Mouse (Mus musculus): ENCODE measurements at regions not wholly inside any gene's neighbourhood (a gene's known extent, or its start where the extent isn't known, plus 50 kb on each side); places are given as distances from the start of the nearest gene placed in this dataset. TPM values are rescaled to one million over a fixed set of nuclear protein-coding genes. Genes with fewer than 3 reads are reported as not detected.

DNA sequence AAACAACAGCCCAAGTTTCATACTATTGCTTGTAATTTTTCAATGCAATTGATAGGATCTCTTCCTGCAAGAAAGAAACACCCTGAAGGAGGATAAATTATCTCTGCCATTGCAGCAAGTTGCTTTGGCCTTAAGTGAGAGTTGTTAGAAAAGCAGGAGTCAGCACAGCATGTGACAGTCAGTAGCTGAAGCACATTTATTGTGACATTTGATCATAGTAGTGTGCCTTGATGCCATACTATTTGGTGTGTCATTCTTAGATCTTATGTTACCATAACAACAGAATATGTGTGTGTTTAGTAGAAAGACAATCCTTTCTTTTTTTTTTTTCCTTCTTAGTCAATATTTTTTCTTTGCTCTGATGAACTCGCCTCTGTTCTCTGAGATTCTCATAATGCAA lies 115.5 kb upstream of the Tusc1 start:
- no peaks in the 10 kb centered on the region for H3K36me3 ChIP-seq (ENCODE audit: control insufficient read depth, insufficient read depth)
- H3K27ac ChIP-seq (ENCODE audit: low read length) = no peak overlapping the region
- 63% methylated on average over 1 of the region's 1 CpGs for WGBS (ENCODE audit: insufficient replicate concordance)
- H3K9me3 ChIP-seq (replicated peaks; ENCODE audit: control insufficient read depth, low read length) = no peaks in the 10 kb centered on the region
- ATAC-seq (ENCODE audit: low read depth) = no peak
- H3K4me2 ChIP-seq (ENCODE audit: low read depth, low read length) = no peak overlapping the region
- H3K27me3 ChIP-seq (ENCODE audit: control insufficient read depth, insufficient read depth, low read depth, low read length) = no peaks in the 10 kb centered on the region
- H3K4me3 ChIP-seq (ENCODE audit: low read depth, low read length) = no peak overlapping the region
- H3K4me1 ChIP-seq (ENCODE audit: control insufficient read depth, low read depth, low read length) = no peaks in the 10 kb centered on the region
- no peak overlapping the region for H3K9ac ChIP-seq (ENCODE audit: low read depth, low read length)

DNA sequence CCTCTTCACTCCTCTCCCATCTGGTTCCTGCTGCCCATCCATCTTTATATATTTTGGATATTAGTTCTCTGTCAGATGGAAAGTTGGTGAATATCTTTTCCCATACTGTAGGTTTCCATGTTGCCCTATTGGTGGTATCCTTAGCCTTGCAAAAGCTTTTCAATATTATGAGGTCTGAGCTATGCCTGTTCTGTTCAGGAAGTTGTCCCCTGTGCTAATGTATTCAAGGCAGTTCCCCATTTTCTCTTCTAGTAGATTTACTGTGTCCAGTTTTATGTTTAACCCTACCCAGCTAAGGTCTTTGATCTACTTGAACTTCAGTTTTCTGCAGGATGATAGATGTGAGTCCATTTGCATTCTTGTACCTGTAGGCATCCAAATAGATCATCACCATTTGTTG lies 109.4 kb upstream of the Tusc1 start:
- Histone ChIP-seq H3K4me2 (ENCODE audit: low read depth, low read length) (no peak overlapping the region), H3K27ac (ENCODE audit: low read length) (no peak overlapping the region), H3K9ac (ENCODE audit: low read depth, low read length) (no peak overlapping the region), H3K4me3 (ENCODE audit: low read depth, low read length) (no peak overlapping the region), H3K4me1 (ENCODE audit: control insufficient read depth, low read depth, low read length) (no peaks in the 10 kb centered on the region), H3K27me3 (ENCODE audit: control insufficient read depth, insufficient read depth, low read depth, low read length) (no peaks in the 10 kb centered on the region), H3K9me3 (replicated peaks; ENCODE audit: control insufficient read depth, low read length) (no peaks in the 10 kb centered on the region), H3K36me3 (ENCODE audit: control insufficient read depth, insufficient read depth) (no peaks in the 10 kb centered on the region)
- no peak for ATAC-seq (ENCODE audit: low read depth)

DNA sequence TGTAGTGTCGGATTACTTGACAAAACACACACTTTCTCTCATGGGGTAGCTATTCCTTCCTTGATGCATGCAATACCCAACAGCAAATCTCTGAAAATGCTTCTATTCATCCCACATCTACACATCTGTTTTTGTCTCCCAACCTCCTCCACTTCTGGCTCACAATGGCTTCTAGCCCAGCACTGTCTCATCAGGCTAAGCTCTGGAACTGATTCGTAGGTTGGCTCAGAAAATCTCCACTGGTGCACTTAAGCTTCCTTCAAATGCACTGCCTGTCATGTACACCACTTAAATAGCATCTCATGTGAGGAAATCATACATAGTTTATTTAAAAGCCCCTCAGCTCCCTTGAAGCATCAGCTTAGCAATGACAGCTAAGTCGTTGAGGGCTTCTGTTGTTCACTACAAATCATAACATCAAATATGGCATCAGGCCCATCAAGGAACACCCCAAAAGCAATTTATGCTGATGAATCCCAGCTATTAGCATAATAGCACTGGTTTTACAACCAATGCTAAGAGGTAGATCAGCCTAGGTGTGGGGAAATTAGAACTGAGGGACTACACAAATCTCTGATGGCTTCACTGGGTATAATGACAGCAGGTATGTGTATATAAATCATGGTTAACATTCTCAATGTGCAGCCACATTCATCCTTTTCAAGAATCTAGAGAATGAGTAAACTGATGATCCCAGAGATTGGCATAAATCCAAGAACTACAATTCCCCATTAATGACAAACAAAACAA lies 103.5 kb upstream of the Tusc1 start:
- 60% methylated on average over 3 of the region's 3 CpGs for WGBS (ENCODE audit: insufficient replicate concordance)
- no peaks in the 10 kb centered on the region for H3K27me3 ChIP-seq (ENCODE audit: control insufficient read depth, insufficient read depth, low read depth, low read length)
- H3K4me3 ChIP-seq (ENCODE audit: low read depth, low read length) = no peak overlapping the region
- ATAC-seq (ENCODE audit: low read depth) = no peak
- no peaks in the 10 kb centered on the region for H3K36me3 ChIP-seq (ENCODE audit: control insufficient read depth, insufficient read depth)
- H3K9me3 ChIP-seq (replicated peaks; ENCODE audit: control insufficient read depth, low read length) = no peaks in the 10 kb centered on the region
- no peak overlapping the region for H3K4me2 ChIP-seq (ENCODE audit: low read depth, low read length)
- H3K9ac ChIP-seq (ENCODE audit: low read depth, low read length) = no peak overlapping the region
- H3K27ac ChIP-seq (ENCODE audit: low read length) = no peak overlapping the region
- no peaks in the 10 kb centered on the region for H3K4me1 ChIP-seq (ENCODE audit: control insufficient read depth, low read depth, low read length)

DNA sequence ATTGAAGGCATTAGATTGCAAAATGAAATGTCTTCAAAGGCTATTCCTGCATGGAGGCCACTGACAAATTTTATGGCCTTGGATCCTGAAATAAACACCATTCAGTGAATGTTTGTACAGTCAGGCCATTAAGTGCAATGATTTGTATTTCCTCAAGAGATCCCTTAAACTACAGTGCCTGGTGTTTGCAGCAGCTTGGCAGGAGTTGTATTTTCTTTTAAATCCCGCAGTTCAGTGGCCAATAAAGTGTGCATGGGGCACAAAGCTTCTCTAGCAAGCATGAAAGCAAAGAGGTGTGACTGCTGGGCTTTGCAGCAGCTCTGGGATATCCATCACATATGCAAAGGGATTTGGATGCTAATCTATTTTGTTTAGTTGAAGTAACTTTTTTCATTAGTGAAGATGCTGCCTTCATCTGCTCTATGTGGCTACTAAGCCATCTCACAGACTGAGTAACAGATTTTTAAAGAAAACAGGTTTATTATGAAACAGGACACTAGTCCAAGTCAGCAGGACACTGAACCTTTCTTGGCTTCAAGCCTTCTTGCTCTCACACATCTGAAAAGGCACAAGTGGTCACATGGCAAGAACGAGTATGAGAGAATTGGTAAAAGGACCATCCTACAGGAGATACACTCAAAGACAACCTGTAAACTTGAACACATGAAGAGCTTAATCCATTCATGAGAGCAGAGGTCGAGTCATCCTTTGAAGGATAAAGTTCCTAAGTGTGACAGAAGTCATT lies 102.2 kb upstream of the Tusc1 start:
- no peaks in the 10 kb centered on the region for H3K27me3 ChIP-seq (ENCODE audit: control insufficient read depth, insufficient read depth, low read depth, low read length)
- H3K36me3 ChIP-seq (ENCODE audit: control insufficient read depth, insufficient read depth) = no peaks in the 10 kb centered on the region
- H3K27ac ChIP-seq (ENCODE audit: low read length) = no peak overlapping the region
- H3K4me1 ChIP-seq (ENCODE audit: control insufficient read depth, low read depth, low read length) = no peaks in the 10 kb centered on the region
- H3K9ac ChIP-seq (ENCODE audit: low read depth, low read length) = no peak overlapping the region
- no peak overlapping the region for H3K4me3 ChIP-seq (ENCODE audit: low read depth, low read length)
- no peak overlapping the region for H3K4me2 ChIP-seq (ENCODE audit: low read depth, low read length)
- no peaks in the 10 kb centered on the region for H3K9me3 ChIP-seq (replicated peaks; ENCODE audit: control insufficient read depth, low read length)
- WGBS (ENCODE audit: insufficient replicate concordance) = 35% methylated on average over 3 of the region's 3 CpGs
- no peak for ATAC-seq (ENCODE audit: low read depth)

DNA sequence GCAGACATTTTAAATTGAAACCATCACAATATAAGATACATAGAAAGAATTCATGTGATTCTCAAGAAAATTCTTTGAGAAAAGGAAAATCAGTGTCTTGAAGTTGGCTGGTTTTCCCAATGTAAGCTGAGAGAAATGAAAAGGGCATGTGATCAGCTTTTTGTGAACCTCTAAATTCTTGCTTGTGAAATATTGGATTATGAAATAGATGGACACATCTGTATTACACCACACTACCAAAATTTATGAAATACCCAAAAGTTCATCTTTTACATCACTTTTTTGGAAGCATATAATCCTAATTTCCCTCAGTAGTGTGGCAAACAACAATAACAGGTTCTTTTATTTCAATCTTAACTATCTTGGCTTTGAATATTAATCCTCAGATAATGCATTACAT lies 77.4 kb upstream of the Tusc1 start:
- no peaks in the 10 kb centered on the region for H3K4me1 ChIP-seq (ENCODE audit: control insufficient read depth, low read depth, low read length)
- ATAC-seq (ENCODE audit: low read depth) = no peak
- no peak overlapping the region for H3K9ac ChIP-seq (ENCODE audit: low read depth, low read length)
- H3K9me3 ChIP-seq (replicated peaks; ENCODE audit: control insufficient read depth, low read length) = no peaks in the 10 kb centered on the region
- no peak overlapping the region for H3K27ac ChIP-seq (ENCODE audit: low read length)
- no peak overlapping the region for H3K4me3 ChIP-seq (ENCODE audit: low read depth, low read length)
- no peaks in the 10 kb centered on the region for H3K27me3 ChIP-seq (ENCODE audit: control insufficient read depth, insufficient read depth, low read depth, low read length)
- H3K36me3 ChIP-seq (ENCODE audit: control insufficient read depth, insufficient read depth) = no peaks in the 10 kb centered on the region
- H3K4me2 ChIP-seq (ENCODE audit: low read depth, low read length) = no peak overlapping the region

DNA sequence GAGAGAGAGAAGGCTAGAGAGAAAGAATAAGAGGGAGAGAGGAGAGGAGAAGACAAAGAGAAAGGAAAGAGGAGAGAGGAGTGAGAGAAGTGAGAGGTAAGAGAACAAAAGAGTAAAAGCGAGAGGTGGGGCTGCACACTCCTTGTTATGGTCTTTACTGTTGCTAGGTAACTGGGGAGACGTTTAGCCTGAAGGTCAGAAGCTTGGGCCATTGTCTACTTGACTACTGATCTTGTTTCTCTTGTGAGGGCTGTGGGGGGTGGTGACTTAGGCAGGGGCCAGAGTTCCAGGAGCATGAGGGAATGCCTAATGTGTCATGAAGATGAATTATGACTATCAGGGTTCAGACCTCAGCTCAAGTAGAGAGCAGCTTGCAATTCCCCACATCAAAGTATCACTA lies 71.6 kb upstream of the Tusc1 start:
- Histone ChIP-seq H3K27me3 (ENCODE audit: control insufficient read depth, insufficient read depth, low read depth, low read length) (no peaks in the 10 kb centered on the region), H3K4me2 (ENCODE audit: low read depth, low read length) (no peak overlapping the region), H3K4me1 (ENCODE audit: control insufficient read depth, low read depth, low read length) (no peaks in the 10 kb centered on the region), H3K36me3 (ENCODE audit: control insufficient read depth, insufficient read depth) (no peaks in the 10 kb centered on the region), H3K27ac (ENCODE audit: low read length) (no peak overlapping the region), H3K4me3 (ENCODE audit: low read depth, low read length) (no peak overlapping the region), H3K9ac (ENCODE audit: low read depth, low read length) (no peak overlapping the region), H3K9me3 (replicated peaks; ENCODE audit: control insufficient read depth, low read length) (no peaks in the 10 kb centered on the region)
- 40% methylated on average over 2 of the region's 2 CpGs for WGBS (ENCODE audit: insufficient replicate concordance)
- no peak for ATAC-seq (ENCODE audit: low read depth)

DNA sequence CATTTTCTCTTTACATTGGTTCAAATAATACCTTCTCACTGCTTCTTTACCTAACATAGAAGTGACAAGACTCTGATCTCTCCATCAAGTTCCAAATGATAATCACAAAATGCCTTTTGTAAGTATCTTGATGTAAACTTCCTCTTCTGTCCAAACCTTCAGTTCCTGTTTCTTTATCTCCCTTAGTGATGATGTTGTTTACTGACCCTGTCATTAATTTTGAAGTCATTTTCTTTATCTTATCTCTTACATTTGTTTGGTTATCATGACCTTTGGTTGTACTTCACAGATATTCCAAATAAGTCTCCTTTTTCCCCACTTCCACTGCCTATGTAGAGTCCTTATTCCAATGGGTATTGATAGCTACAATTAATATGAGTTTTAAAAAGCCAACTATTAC lies 65.3 kb upstream of the Tusc1 start:
- no peaks in the 10 kb centered on the region for H3K27me3 ChIP-seq (ENCODE audit: control insufficient read depth, insufficient read depth, low read depth, low read length)
- H3K4me2 ChIP-seq (ENCODE audit: low read depth, low read length) = no peak overlapping the region
- no peaks in the 10 kb centered on the region for H3K36me3 ChIP-seq (ENCODE audit: control insufficient read depth, insufficient read depth)
- H3K9me3 ChIP-seq (replicated peaks; ENCODE audit: control insufficient read depth, low read length) = no peaks in the 10 kb centered on the region
- H3K4me3 ChIP-seq (ENCODE audit: low read depth, low read length) = no peak overlapping the region
- H3K9ac ChIP-seq (ENCODE audit: low read depth, low read length) = no peak overlapping the region
- no peaks in the 10 kb centered on the region for H3K4me1 ChIP-seq (ENCODE audit: control insufficient read depth, low read depth, low read length)
- no peak overlapping the region for H3K27ac ChIP-seq (ENCODE audit: low read length)
- no peak for ATAC-seq (ENCODE audit: low read depth)

Small RNA genes lying in the stretch of these regions (microRNA-seq; reads per million reads assigned to microRNA genes)
- not detected for gene Gm22619

Data from liver, embryonic 16.5 days (tissue).